Mouse (Mus musculus) limb, embryonic 15.5 days (tissue): ENCODE results near the gene Itm2b. TPM values are rescaled to one million over a fixed set of nuclear protein-coding genes. Genes with fewer than 3 reads are reported as not detected.

Experiments
- polyA plus RNA-seq: library from polyadenylated mRNA; unstranded; fragments of >200 nt; fragmentation: Nextera tagmentation; extraction: Ambion mirVana; gene quantifications from 2 replicates; pipeline ENCODE4 v1.2.1, GENCODE M21; 2015

Itm2b gene
- polyA plus RNA-seq, 1 experiment from 2014 or later: 1,189 TPM

Other genes with a start within 250 kb of the Itm2b start
- 12.6 and 12.7 TPM in 2 replicates for gene Lpar6, start 147.4 kb downstream of the Itm2b start, polyA plus RNA-seq
- 18.0 and 23.2 TPM in 2 replicates for gene Rb1, start 59.5 kb downstream of the Itm2b start, polyA plus RNA-seq
- gene Med4, start 124.7 kb upstream of the Itm2b start, polyA plus RNA-seq: 78.4 and 86.2 TPM in 2 replicates
- 99.5 and 109 TPM in 2 replicates for gene Sucla2, start 140.0 kb upstream of the Itm2b start, polyA plus RNA-seq
- gene Nudt15, start 163.0 kb upstream of the Itm2b start, polyA plus RNA-seq: 4.7 and 4.9 TPM in 2 replicates